Mouse (Mus musculus): Measurements from ENCODE around the gene Anapc11. TPM values are rescaled to one million over a fixed set of nuclear protein-coding genes. Genes with fewer than 3 reads are reported as not detected.
"Not testable (repeated sequence)": the region's sequence is repeated elsewhere in the genome, so short reads cannot be mapped to it uniquely, and the experiment has no call there.

The Anapc11 gene
- polyA plus RNA-seq, 1 experiment from 2014 or later = 174 TPM

DNA sequence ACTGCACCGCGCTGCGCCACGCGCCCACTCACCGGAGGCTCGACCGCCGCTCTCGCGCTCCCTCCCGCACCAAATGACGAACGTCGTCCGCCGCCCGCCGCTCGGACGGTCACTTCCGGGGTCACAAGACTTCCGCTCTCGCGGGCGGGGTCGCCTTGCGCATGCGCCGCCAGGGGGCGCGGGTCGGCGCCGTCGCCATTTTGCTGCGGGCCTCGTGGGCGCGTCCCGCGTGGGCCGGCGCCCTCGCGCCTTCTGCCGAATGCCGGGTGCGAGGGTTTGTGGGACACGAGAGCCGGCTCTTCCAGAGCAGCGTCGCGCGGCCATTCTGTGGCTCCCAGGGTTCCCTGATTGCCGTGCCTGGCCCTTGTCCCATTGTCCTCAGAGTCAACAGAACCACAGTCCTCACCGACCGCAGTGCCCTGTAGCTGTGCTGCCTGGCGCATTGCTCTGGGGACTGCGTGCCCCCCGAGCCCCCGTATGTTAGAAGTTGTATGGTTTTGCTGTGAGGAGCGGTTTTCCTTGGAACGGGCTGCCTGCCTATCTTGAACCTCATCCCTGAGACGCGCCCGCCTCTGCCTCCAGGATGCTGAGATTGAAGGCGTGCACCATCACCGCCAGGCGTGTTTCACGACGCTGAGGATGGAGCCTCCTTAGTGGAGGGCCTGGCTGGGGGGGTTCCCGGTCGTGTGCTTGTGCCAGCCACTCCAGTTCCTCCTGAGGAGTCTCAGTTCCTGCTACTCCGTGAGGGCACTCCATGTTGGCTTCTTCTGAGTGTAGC is 16.5 kb upstream of the Anapc11 start, which contains the start of gene Arhgdia:
Gene Arhgdia, minus strand, starts transcription at position 135 of the 778 bp plus-strand sequence.
- Histone ChIP-seq H3K27me3 (replicated peaks) (no peaks in the 10 kb centered on the region), H3K4me1 (replicated peaks) (peaks cover 30% of the 10 kb centered on the region), H3K4me3 (peak within 1 kb of the TSS; percentile 92), H3K4me2 (peak within 1 kb of the TSS; percentile 91), H3K36me3 (peaks cover 66% of the 10 kb centered on the region), H3K27ac (ENCODE audit: poor library complexity, severe bottlenecking) (peak within 1 kb of the TSS; percentile 93), H3K9ac (peak within 1 kb of the TSS; percentile 98), H3K9me3 (replicated peaks) (no peaks in the 10 kb centered on the region; the same call in 1 of the 2 replicates)
- WGBS = 4% methylated on average over 73 of the region's 75 CpGs
- peak; percentile 67 for ATAC-seq (ENCODE audit: insufficient number of reproducible peaks, low FRiP score)

DNA sequence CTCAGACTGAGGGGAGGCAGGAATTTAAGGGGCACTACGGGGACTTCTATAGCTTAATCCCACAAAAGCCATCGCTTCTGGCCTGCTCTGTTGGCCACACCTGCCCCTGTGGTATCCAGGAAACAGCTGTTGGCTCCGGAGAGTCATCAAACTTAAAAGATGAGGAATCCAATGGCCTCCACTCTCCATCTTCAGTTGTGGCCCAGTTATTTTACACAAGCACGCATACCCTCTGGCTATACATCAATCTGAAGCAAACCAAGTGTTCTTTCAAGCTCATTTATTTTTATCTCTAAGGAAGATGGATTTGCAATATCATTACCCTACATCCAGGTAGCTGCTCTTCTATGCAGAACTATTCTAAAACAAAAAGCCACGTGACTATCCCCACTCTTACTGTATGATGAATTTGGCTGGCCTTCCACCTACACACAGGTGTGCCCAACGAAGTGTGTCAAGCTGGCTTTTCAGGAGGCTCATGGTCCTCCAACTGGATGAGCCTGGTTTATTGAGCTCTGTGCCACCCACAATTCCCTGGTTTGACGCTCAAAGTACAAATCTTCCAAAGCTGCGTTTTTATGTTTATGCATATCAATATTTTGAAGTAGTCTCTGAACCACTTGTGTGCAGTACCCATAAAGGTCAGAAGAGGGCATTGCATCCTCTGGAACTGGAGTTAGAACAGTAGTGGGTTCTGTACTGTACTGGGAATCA is 15.8 kb upstream of the Anapc11 start:
- no peak for ATAC-seq (ENCODE audit: insufficient number of reproducible peaks, low FRiP score)
- peaks cover 66% of the 10 kb centered on the region for H3K36me3 ChIP-seq
- 72% methylated on average over 8 of the region's 8 CpGs for WGBS

DNA sequence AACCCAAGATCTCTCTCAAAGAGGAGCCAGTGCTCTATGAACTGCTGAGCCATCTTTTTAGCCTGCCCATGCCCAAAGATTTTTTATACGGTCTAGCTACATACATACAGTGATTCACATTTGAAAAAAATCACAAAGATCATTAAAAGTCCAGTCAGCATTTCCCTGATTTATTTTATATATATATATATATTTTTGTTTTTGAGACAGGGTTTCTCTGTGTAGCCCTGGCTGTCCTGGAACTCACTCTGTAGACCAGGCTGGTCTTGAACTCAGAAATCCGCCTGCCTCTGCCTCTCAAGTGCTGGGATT is 15.3 kb upstream of the Anapc11 start:
- whole genome bisulfite sequencing = 80% methylated on average over 2 of the region's 2 CpGs
- ATAC-seq (ENCODE audit: insufficient number of reproducible peaks, low FRiP score) = not testable (repeated sequence)

More for the DNA sequence above, 15.8 kb upstream of the Anapc11 start:
- peak overlapping the region; percentile 92 for H3K4me3 ChIP-seq
- H3K9ac ChIP-seq = peak overlapping the region; percentile 98; the same call in 1 of the 2 replicates
- peak overlapping the region; percentile 91 for H3K4me2 ChIP-seq
- peaks cover 30% of the 10 kb centered on the region for H3K4me1 ChIP-seq (replicated peaks)
- no peaks in the 10 kb centered on the region; the same call in 1 of the 2 replicates for H3K9me3 ChIP-seq (replicated peaks)
- H3K27ac ChIP-seq (ENCODE audit: poor library complexity, severe bottlenecking) = peak overlapping the region; percentile 93; the same call in 1 of the 2 replicates
- no peaks in the 10 kb centered on the region for H3K27me3 ChIP-seq (replicated peaks)

GRCm38 (mm10) chr11:120583937-120584336 is 14.3 kb upstream of the Anapc11 start:
- Histone ChIP-seq H3K27me3 (replicated peaks) (no peaks in the 10 kb centered on the region), H3K9me3 (replicated peaks) (no peaks in the 10 kb centered on the region; the same call in 1 of the 2 replicates), H3K4me2 (no peak overlapping the region), H3K4me1 (replicated peaks) (peaks cover 24% of the 10 kb centered on the region), H3K36me3 (peaks cover 64% of the 10 kb centered on the region), H3K9ac (no peak overlapping the region), H3K27ac (ENCODE audit: poor library complexity, severe bottlenecking) (no peak overlapping the region), H3K4me3 (no peak overlapping the region)
- WGBS = 92% methylated on average over 1 of the region's 1 CpGs
- no peak for ATAC-seq (ENCODE audit: insufficient number of reproducible peaks, low FRiP score)

More for the DNA sequence above, 15.3 kb upstream of the Anapc11 start:
- H3K27me3 ChIP-seq (replicated peaks); H3K9ac ChIP-seq; H3K4me3 ChIP-seq; H3K27ac ChIP-seq (ENCODE audit: poor library complexity, severe bottlenecking); H3K4me2 ChIP-seq; H3K9me3 ChIP-seq (replicated peaks): not testable (repeated sequence)
- peaks cover 66% of the 10 kb centered on the region for H3K36me3 ChIP-seq
- H3K4me1 ChIP-seq (replicated peaks) = peaks cover 30% of the 10 kb centered on the region

- peaks cover 92% of the 10 kb centered on the region for H3K36me3 ChIP-seq
These were observed 9.7 kb upstream of the Anapc11 start for GRCm38 (mm10) chr11:120588531-120588930.

DNA sequence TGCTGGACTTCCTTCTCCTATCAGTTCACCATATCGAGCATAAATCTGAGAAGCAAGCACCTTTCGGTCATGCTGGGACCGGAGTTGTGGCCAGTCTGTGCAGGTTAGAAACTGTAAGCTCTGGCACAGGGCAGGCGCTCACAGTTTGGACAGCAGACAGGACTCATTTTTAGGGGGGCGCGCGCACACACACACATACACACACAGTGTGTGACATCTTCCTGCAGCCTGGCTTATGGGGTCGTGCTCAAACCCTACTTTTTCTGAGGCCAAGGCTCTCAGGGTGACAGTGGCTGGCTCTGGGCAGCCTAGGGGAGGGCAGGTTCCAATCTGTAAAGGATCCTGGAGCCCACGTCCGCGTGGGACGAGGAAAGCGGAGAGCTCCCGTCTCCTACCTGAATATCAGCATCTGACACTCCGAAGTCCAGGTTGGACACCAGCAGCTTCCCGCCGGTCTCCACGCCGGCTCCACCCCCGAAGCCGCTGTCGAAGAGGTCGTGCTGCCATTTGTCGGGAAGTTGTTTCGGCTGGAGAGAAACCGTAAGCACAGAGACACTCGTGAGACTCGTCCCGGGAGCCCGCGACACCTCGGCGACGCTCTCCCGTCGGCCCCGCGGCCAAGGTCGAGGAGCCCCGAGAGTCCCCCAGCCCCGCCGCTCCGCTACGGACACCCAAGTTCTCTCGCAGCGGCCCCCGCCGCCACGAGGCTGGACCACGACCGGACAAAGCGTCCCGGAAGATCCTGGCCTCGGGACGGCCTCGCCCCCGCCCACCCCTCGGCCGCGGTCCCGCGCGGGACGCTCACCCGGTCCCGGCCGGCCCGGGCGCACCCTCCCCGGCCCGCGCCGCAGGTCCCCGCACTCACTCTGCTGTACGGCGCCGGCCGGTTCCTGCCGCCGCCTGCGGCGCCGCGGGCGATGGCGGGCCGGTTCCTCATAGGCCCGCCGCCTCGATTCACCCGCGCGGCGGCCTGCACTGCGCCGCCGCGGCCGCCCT is 683 bp upstream of the Anapc11 start:
- peak; percentile 49 for ATAC-seq (ENCODE audit: insufficient number of reproducible peaks, low FRiP score)
- H3K9ac ChIP-seq = peak overlapping the region; percentile 100
- 5% methylated on average over 99 of the region's 99 CpGs for WGBS
- peaks cover 24% of the 10 kb centered on the region for H3K4me1 ChIP-seq (replicated peaks)
- no peaks in the 10 kb centered on the region for H3K9me3 ChIP-seq (replicated peaks)
- peak overlapping the region; percentile 100 for H3K4me3 ChIP-seq
- H3K4me2 ChIP-seq = peak overlapping the region; percentile 100
- H3K27ac ChIP-seq (ENCODE audit: poor library complexity, severe bottlenecking) = peak overlapping the region; percentile 91
- H3K27me3 ChIP-seq (replicated peaks) = no peaks in the 10 kb centered on the region
- H3K36me3 ChIP-seq = peaks cover 62% of the 10 kb centered on the region

More at GRCm38 (mm10) chr11:120588531-120588930, 9.7 kb upstream of the Anapc11 start:
- Histone ChIP-seq H3K9me3 (replicated peaks) (no peaks in the 10 kb centered on the region; the same call in 1 of the 2 replicates), H3K4me1 (replicated peaks) (no peaks in the 10 kb centered on the region), H3K4me3 (no peak overlapping the region), H3K27me3 (replicated peaks) (no peaks in the 10 kb centered on the region), H3K27ac (ENCODE audit: poor library complexity, severe bottlenecking) (no peak overlapping the region), H3K9ac (no peak overlapping the region), H3K4me2 (no peak overlapping the region)
- ATAC-seq (ENCODE audit: insufficient number of reproducible peaks, low FRiP score) = no peak
- WGBS = 78% methylated on average over 6 of the region's 6 CpGs

GRCm38 (mm10) chr11:120598990-120599549 is 849 bp downstream of the Anapc11 start:
- H3K4me1 ChIP-seq (replicated peaks) = peaks cover 24% of the 10 kb centered on the region
- peak overlapping the region; percentile 69 for H3K27ac ChIP-seq (ENCODE audit: poor library complexity, severe bottlenecking)
- peak overlapping the region; percentile 100 for H3K9ac ChIP-seq
- H3K4me3 ChIP-seq = peak overlapping the region; percentile 100
- H3K27me3 ChIP-seq (replicated peaks) = no peaks in the 10 kb centered on the region
- WGBS = 45% methylated on average over 17 of the region's 17 CpGs
- ATAC-seq (ENCODE audit: insufficient number of reproducible peaks, low FRiP score) = no peak
- H3K36me3 ChIP-seq = peaks cover 64% of the 10 kb centered on the region
- H3K4me2 ChIP-seq = peak overlapping the region; percentile 100
- H3K9me3 ChIP-seq (replicated peaks) = no peaks in the 10 kb centered on the region

GRCm38 (mm10) chr11:120600716-120601115 is 2.5 kb downstream of the Anapc11 start:
- Histone ChIP-seq H3K36me3 (peaks cover 65% of the 10 kb centered on the region), H3K27ac (ENCODE audit: poor library complexity, severe bottlenecking) (no peak overlapping the region), H3K4me2 (no peak overlapping the region), H3K27me3 (replicated peaks) (no peaks in the 10 kb centered on the region), H3K9me3 (replicated peaks) (no peaks in the 10 kb centered on the region), H3K4me3 (no peak overlapping the region), H3K9ac (no peak overlapping the region), H3K4me1 (replicated peaks) (peaks cover 23% of the 10 kb centered on the region)
- no peak for ATAC-seq (ENCODE audit: insufficient number of reproducible peaks, low FRiP score)
- WGBS = 90% methylated on average over 3 of the region's 3 CpGs

- peaks cover 62% of the 10 kb centered on the region for H3K36me3 ChIP-seq
- no peaks in the 10 kb centered on the region for H3K27me3 ChIP-seq (replicated peaks)
- H3K9me3 ChIP-seq (replicated peaks) = no peaks in the 10 kb centered on the region
- H3K4me2 ChIP-seq = no peak overlapping the region
- ATAC-seq (ENCODE audit: insufficient number of reproducible peaks, low FRiP score) = no peak
- H3K27ac ChIP-seq (ENCODE audit: poor library complexity, severe bottlenecking) = no peak overlapping the region
- peaks cover 27% of the 10 kb centered on the region for H3K4me1 ChIP-seq (replicated peaks)
- 80% methylated on average over 2 of the region's 2 CpGs for WGBS
- no peak overlapping the region for H3K9ac ChIP-seq
- H3K4me3 ChIP-seq = no peak overlapping the region
These were observed 5.3 kb downstream of the Anapc11 start for GRCm38 (mm10) chr11:120603545-120603944.

DNA sequence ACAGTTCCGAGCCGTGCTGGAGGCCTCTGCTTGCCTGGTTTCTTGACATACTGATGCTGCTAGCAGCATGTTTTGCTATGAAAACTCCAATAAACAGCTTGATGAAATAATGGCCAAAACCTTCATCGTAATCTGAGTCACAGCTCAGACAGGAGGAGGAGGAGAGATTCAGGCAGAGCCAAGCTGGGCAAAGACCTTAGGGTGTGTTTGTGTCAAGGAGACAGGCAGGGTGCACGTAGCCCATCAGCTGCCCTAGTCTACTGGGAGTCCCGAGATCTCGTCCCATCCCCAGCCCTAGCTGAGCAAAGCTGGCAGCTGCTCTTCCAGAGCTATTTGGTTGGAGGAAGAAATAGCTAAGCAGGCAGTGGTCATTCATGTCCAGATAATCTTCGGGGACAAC is 7.4 kb downstream of the Anapc11 start:
- no peak overlapping the region for H3K27ac ChIP-seq (ENCODE audit: poor library complexity, severe bottlenecking)
- no peak overlapping the region for H3K4me2 ChIP-seq
- H3K36me3 ChIP-seq = peaks cover 68% of the 10 kb centered on the region
- WGBS = 82% methylated on average over 7 of the region's 7 CpGs
- H3K4me3 ChIP-seq = no peak overlapping the region
- H3K27me3 ChIP-seq (replicated peaks) = no peaks in the 10 kb centered on the region; the same call in 1 of the 2 replicates
- H3K9ac ChIP-seq = no peak overlapping the region
- H3K4me1 ChIP-seq (replicated peaks) = peaks cover 33% of the 10 kb centered on the region
- no peaks in the 10 kb centered on the region for H3K9me3 ChIP-seq (replicated peaks)
- no peak for ATAC-seq (ENCODE audit: insufficient number of reproducible peaks, low FRiP score)

All from heart, embryonic 12.5 days (tissue).